Mouse (Mus musculus) liver, embryonic 14.5 days (tissue): Measurements from ENCODE around the gene Lrrc75a.

Experiments
- CTCF ChIP-seq: IDR thresholded peaks from 2 replicates; pipeline ENCODE4 v1.5.1; 2016; ENCODE audit warnings: antibody characterized with exemption, low read depth, control low read depth
- EP300 ChIP-seq: IDR thresholded peaks from 2 replicates; pipeline ENCODE4 v1.6.1; 2016; ENCODE audit warnings: antibody characterized with exemption, low read depth

DNA sequence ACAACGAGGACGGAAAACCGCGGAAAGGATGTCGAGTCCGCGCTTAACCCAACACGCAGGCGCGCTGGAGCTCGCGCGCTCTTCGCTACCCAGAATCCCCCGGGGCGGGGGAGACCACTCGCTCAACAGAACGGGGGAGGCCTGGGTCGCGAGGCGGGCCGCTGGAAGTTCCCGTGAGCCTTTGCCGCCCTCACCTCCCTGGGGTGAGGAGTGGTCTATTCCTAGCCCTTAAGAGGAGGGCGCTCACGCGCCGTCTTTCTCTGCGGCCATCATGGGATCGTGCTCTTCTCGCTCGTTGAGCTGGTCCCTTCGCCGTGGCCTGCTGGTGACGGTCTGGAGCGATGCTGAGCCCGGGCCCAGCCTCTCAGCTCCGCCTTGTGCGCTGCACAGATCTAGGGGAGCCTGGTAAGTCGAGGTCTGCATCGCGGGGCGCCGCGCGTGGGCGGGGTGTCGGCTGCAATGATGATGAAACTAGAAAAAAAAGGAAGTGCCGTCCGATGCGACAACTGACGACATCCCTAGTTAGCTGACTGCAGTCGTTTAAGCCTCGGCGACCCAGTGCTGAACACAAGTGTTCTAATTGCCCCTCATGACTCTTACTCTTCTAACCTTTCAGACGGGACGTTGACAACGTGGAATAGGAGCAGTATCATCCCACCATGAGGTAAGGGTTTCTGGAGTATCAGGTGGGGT lies 45.6 kb downstream of the Lrrc75a start:
- TF ChIP-seq CTCF (peak; percentile 33), EP300 (peak; percentile 55)
